Mouse (Mus musculus): Measurements from ENCODE around the gene Gm17324. TPM values are rescaled to one million over a fixed set of nuclear protein-coding genes. Genes with fewer than 3 reads are reported as not detected.

Gene Gm17324
- polyA plus RNA-seq, 1 experiment = 0.09 TPM

DNA sequence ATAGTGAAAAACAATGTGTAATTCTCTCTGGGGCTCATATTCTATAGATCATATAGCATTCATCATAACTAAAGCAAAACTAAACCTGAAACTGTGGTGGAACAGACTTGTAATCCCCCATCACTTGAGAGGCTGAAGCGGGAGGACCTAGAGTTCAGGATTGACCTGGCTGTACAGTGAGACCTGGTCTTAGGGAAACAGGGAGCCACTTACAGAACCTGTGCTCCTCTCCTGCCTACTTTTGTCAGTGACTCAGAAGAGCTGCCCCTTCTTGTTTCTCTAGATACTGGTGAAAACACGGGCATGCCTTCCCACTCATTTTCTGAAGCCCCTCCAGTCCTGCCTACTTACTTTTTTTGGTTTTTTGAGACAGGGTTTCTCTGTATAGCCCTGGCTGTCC, 25.7 kb upstream of the Gm17324 start:
- no peak for TF ChIP-seq GATA1 (IDR thresholded peaks at IDR 0.05; ENCODE audit: low read length)

DNA sequence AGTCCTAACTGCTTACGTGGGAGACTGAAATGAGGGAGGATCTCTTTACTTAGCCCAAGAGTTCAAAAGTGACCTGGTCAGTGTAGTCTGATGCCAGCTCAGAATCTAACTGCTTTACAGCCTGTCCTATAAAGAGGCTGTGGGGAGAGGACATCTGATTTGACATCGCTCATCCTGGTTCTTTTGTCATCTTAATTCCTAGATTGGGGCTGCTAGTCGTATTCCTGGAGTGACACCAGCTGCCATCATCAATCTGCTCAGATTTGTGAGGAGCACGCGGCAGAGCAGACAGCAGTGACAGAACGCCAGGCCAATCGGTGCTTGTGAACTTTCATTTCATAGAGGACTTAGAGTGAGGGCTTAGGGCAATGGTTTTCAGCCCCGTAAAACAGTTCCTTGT, 25.0 kb upstream of the Gm17324 start:
- TF ChIP-seq GATA1 (IDR thresholded peaks at IDR 0.05; ENCODE audit: low read length) = no peak

GRCm38 (mm10) chr9:78465725-78466124, 17.1 kb upstream of the Gm17324 start:
- no peak for TF ChIP-seq GATA1 (IDR thresholded peaks at IDR 0.05; ENCODE audit: low read length)

GRCm38 (mm10) chr9:78463337-78463736, 14.8 kb upstream of the Gm17324 start:
- no peak for TF ChIP-seq GATA1 (IDR thresholded peaks at IDR 0.05; ENCODE audit: low read length)

DNA sequence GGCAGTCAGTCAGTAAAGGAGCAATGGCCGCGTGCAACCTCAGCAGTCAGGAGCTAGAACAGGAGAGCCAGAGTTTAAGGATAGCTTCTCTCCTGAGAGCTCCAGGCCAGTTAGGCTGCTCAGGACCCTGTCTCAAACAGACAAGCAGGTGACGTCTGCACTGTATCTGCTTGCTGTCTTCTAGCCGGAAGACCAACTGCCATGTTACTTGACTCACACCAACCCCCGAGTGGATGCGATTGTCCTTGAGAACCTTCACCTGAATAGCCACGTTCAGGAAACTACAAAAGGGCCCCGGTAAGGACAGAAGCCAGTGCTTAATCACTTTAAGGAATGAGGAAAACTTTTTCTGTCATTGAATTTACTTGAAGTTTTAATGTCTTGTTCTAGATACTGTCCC, 8.4 kb upstream of the Gm17324 start:
- TF ChIP-seq GATA1 (IDR thresholded peaks at IDR 0.05; ENCODE audit: low read length) = no peak

DNA sequence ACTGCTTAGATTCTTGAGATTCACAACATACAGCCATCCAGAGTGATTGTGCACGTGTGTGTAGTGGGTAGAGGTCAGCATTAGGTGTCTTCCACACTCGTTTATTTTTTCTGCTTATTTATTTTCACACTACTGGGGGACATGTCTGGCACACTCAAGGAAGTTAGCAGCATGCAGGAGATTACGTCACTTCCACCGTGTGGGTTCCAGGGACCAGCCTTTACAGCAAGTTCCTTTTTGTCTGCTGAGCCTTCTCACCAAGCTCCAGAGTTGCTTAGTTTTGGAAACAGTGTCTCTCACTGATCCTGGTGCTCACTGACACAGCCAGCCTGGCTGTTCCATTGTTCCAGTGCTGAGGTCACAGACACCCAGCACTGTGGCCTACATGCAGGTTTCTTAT, 2.8 kb upstream of the Gm17324 start:
- TF ChIP-seq GATA1 (IDR thresholded peaks at IDR 0.05; ENCODE audit: low read length) = no peak

DNA sequence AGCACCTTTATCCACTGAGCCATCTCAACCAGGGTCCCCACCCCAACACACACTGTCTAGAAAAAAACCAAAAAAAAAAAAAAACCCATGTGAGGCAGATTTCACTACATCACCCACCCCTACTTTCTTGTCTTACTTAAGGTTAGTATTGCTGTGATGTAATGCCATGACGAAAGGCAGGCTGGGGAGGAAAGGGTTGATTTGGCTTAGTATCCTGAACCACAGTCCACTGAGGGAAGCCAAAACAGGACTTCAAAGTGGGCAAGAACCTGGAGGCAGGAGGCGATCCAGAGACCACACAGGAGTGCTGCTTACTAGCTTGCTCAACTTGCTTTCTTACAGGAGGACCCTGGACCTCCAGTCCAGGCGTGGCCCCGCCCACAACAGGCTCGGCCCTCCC, 1.8 kb upstream of the Gm17324 start:
- TF ChIP-seq GATA1 (IDR thresholded peaks at IDR 0.05; ENCODE audit: low read length) = no peak

- no peak for TF ChIP-seq GATA1 (IDR thresholded peaks at IDR 0.05; ENCODE audit: low read length)
Measured at GRCm38 (mm10) chr9:78447606-78447972, 997 bp downstream of the Gm17324 start.

DNA sequence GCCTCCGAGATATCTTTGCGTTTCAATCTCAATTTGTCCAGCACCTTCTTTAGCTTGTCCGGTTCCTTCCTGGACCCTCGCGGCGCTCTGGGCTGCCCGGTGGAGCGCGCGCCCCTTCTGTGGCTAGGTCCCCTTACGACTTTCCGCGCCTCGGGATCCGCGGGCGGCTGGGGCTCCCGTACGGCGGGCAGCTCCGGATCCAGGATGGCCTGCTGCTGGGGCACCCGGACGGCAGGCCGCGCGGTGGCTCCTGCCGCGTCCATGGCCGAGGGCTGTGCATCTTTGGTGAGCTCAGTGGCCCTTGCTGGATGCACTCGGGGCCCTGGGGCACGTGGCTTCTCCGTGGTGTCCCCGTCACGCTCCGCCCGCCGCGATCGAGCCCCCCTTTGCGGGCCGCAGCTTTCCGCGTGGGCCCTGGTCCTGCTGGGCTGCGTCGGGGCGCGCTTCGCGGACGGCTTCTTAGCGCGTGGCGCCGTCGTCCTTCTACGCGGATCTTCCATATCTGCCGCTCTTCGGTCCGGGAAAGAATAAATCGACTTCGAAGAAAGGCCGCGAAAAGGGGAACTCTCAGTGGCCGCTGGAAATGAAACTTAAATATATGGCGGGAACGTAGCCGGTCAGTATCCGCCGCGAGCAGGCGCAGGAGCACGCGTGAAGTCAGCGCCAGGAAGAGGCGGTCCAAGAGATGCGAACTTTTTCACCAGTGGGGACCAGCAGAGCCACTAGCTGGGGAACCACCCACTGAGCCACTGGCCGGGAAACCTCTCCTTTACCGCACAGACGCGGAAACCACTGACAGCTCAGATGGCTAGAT, 5.8 kb downstream of the Gm17324 start, which contains the start of gene Cgas:
Gene Cgas (minus strand): TSS at position 659 of the 814 bp plus-strand sequence.
- TF ChIP-seq GATA1 (IDR thresholded peaks at IDR 0.05; ENCODE audit: low read length) = no peak

DNA sequence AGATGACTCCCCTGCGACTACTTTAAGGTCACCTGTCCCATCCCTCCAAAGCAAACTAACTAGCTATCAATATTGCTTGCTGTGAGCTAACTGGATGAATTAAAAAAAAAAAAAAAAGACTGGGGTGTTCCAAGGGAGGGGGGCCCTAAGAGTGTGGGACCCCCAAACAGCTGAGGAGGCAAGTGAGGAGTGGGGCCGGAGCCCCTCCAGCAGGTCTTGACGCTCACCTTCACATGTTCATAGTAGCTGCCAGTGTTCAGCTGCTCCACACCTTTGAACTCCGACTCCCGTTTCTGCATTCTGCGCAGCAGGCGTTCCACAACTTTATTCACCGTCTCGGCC, 6.4 kb downstream of the Gm17324 start:
- no peak for TF ChIP-seq GATA1 (IDR thresholded peaks at IDR 0.05; ENCODE audit: low read length)

GRCm38 (mm10) chr9:78439426-78439825, 9.2 kb downstream of the Gm17324 start:
- no peak for TF ChIP-seq GATA1 (IDR thresholded peaks at IDR 0.05; ENCODE audit: low read length)

- TF ChIP-seq GATA1 (IDR thresholded peaks at IDR 0.05; ENCODE audit: low read length) = no peak
Measured at GRCm38 (mm10) chr9:78432471-78432870, 16.1 kb downstream of the Gm17324 start.

GRCm38 (mm10) chr9:78430486-78430885, 18.1 kb downstream of the Gm17324 start:
- no peak for TF ChIP-seq GATA1 (IDR thresholded peaks at IDR 0.05; ENCODE audit: low read length)

GRCm38 (mm10) chr9:78429551-78429950, 19.0 kb downstream of the Gm17324 start:
- no peak for TF ChIP-seq GATA1 (IDR thresholded peaks at IDR 0.05; ENCODE audit: low read length)

DNA sequence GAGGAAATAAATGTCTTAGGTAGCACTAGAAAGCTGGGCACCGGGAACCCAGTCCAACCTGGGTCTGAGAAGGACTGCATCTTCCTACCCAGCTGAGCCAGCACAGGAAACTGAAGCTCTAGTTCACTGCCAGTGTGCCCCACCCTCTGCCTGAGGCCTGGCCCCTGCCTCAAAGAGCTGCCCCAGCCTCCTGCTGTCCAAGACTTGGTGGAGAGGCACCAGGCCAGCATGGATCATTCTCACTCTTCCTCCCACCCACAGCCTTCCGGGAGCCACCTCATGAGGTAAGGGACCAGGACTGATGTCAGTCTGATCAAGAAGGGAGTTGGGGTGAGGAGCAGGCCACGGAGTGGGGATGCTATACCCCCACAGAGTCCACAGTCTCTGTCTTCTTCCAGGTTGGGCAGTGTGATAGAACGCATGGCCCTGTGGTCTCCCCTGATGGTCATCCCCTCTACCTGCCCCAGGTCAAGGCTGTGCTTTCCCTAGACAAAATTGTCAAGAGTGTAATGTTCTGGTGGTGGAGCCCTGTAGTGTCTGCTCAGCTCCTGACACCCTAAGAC, 19.6 kb downstream of the Gm17324 start:
- no peak for TF ChIP-seq GATA1 (IDR thresholded peaks at IDR 0.05; ENCODE audit: low read length)

DNA sequence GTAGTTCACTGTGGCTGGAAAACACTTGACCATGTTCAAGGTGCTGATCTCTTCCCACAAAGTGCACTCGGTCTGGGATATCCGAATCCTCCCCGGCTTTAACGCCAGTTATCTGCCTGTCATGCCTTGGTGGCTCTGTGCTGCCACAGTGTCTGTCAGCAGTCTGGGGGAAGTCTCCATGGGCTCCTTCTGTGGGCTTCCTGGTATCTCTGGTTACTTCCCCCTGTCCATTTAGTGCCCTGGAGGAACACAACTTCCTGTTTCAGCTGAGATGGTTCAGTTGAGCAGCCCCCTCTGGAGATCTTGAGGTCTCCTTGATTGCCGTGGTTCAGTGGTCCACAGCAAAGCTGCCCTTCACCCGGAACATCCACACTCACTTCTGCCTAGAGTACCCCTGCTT, 20.4 kb downstream of the Gm17324 start:
- TF ChIP-seq GATA1 (IDR thresholded peaks at IDR 0.05; ENCODE audit: low read length) = no peak

DNA sequence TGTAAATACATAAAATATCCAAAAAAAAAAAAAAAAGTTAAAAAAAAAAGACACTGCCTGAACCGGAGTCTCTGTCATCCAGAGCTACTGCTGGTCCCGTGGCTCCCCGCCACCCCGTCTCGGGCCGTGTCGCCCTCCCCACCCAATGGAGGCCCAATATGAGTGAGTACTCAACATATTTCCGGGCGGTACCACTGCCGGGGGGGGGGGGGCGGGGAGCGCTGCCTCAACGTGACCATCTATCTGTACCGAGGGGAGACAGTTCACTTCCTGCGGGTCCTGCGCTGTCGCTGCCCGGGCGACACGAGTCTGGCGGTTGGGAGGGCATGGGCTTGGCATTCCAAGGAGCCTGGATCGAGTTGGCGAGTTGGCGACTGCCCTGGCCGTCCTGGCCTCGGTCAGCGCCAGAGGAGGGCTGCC, 21.2 kb downstream of the Gm17324 start:
- no peak for TF ChIP-seq GATA1 (IDR thresholded peaks at IDR 0.05; ENCODE audit: low read length)
